Mouse (Mus musculus) hindbrain, embryonic 10.5 days (tissue): Measurements from ENCODE around the gene Mblac2. TPM values are rescaled to one million over a fixed set of nuclear protein-coding genes. Genes with fewer than 3 reads are reported as not detected.

Source experiments
- DNase-seq: peaks from one replicate; pipeline ENCODE4 v3.0.0-alpha.2; 2017; ENCODE audit warnings: low spot score
- H3K27ac ChIP-seq: fragments of 300-500 bp; sonication (generic); 2 replicates; pipeline ENCODE4 v1.5.1; 2016; ENCODE audit warnings: mild to moderate bottlenecking, moderate library complexity
- H3K27me3 ChIP-seq: fragments of 300-500 bp; sonication (generic); 2 replicates; pipeline ENCODE4 v1.6.1; 2016; ENCODE audit warnings: mild to moderate bottlenecking; ENCODE audit not compliant: poor library complexity, insufficient read depth, severe bottlenecking
- H3K36me3 ChIP-seq: fragments of 300-500 bp; sonication (generic); 2 replicates; pipeline ENCODE4 v1.6.1; 2016; ENCODE audit warnings: mild to moderate bottlenecking, moderate library complexity
- H3K4me1 ChIP-seq: fragments of 300-500 bp; sonication (generic); replicated peaks from 2 replicates; pipeline ENCODE4 v1.6.1; 2016; ENCODE audit warnings: mild to moderate bottlenecking
- H3K4me3 ChIP-seq: fragments of 300-500 bp; sonication (generic); 2 replicates; pipeline ENCODE4 v1.5.1; 2016; ENCODE audit warnings: mild to moderate bottlenecking, moderate library complexity
- H3K9me3 ChIP-seq: fragments of 300-500 bp; sonication (generic); 2 replicates; pipeline ENCODE4 v1.6.1; 2016; ENCODE audit warnings: mild to moderate bottlenecking, moderate library complexity
- WGBS: fragments of 180-500 bp; shearing (Covaris S2); methylation state at CpG from one replicate; pipeline ENCODE4 v1.1.7; 2016; 5-methylcytosine and 5-hydroxymethylcytosine counted together
- polyA plus RNA-seq: library from polyadenylated mRNA; unstranded; fragments of >200 nt; fragmentation: Nextera tagmentation; extraction: Ambion mirVana; gene quantifications from 2 replicates; pipeline ENCODE4 v1.2.1, GENCODE M21; 2016

The Mblac2 gene
- 4.9 and 5.9 TPM in 2 replicates for polyA plus RNA-seq

- peak; percentile 95 for DNase-seq
- Histone ChIP-seq H3K27me3 (0 out of 2 replicates have a peak, but pooled peaks cover 6% of the 10 kb centered on the region), H3K4me3 (peak within 1 kb of the TSS; percentile 80), H3K9me3 (no peaks in the 10 kb centered on the region), H3K36me3 (no peaks in the 10 kb centered on the region), H3K27ac (peak within 1 kb of the TSS; percentile 86), H3K4me1 (peaks cover 32% of the 10 kb centered on the region)
- under 1% methylated on average over 61 of the region's 61 CpGs for WGBS
These were observed at the start of gene Mblac2, which contains the start of gene Polr3g for GRCm38 (mm10) chr13:81710775-81711545. Gene Mblac2 (plus strand): TSS chr13:81711341. Gene Polr3g (minus strand): TSS chr13:81711013.

GRCm38 (mm10) chr13:81663566-81664330 is 47.4 kb upstream of the Mblac2 start:
- no peak overlapping the region for H3K27ac ChIP-seq
- no peaks in the 10 kb centered on the region for H3K27me3 ChIP-seq
- peaks cover 6% of the 10 kb centered on the region for H3K4me1 ChIP-seq
- no peak for DNase-seq
- H3K9me3 ChIP-seq: no peaks in the 10 kb centered on the region
- 88% methylated on average over 12 of the region's 12 CpGs for WGBS
- H3K36me3 ChIP-seq: peaks cover 73% of the 10 kb centered on the region
- H3K4me3 ChIP-seq: no peak overlapping the region

- no peak overlapping the region for H3K27ac ChIP-seq
- peaks cover 79% of the 10 kb centered on the region for H3K36me3 ChIP-seq
- no peaks in the 10 kb centered on the region for H3K9me3 ChIP-seq
- no peak overlapping the region for H3K4me3 ChIP-seq
- 96% methylated on average over 5 of the region's 5 CpGs for WGBS
- H3K27me3 ChIP-seq: no peaks in the 10 kb centered on the region
- DNase-seq: no peak
- H3K4me1 ChIP-seq: 0 out of 2 replicates have a peak, but pooled peaks cover under 1% of the 10 kb centered on the region
These were observed 46.8 kb upstream of the Mblac2 start for GRCm38 (mm10) chr13:81664331-81664698.

- Histone ChIP-seq H3K27me3 (no peaks in the 10 kb centered on the region), H3K9me3 (no peaks in the 10 kb centered on the region), H3K4me1 (no peaks in the 10 kb centered on the region), H3K4me3 (no peak overlapping the region), H3K36me3 (peaks cover 77% of the 10 kb centered on the region), H3K27ac (no peak overlapping the region)
- no peak for DNase-seq
- WGBS: 91% methylated on average over 5 of the region's 5 CpGs
These were observed 43.4 kb upstream of the Mblac2 start for GRCm38 (mm10) chr13:81667713-81668112.

GRCm38 (mm10) chr13:81675333-81675732 is 35.8 kb upstream of the Mblac2 start:
- H3K27me3 ChIP-seq: no peaks in the 10 kb centered on the region
- no peak overlapping the region for H3K27ac ChIP-seq
- 90% methylated on average over 8 of the region's 8 CpGs for WGBS
- H3K9me3 ChIP-seq: no peaks in the 10 kb centered on the region
- H3K4me3 ChIP-seq: no peak overlapping the region
- peaks cover 57% of the 10 kb centered on the region for H3K36me3 ChIP-seq
- no peak for DNase-seq
- no peaks in the 10 kb centered on the region for H3K4me1 ChIP-seq

- no peak for DNase-seq
- Histone ChIP-seq H3K27ac (no peak overlapping the region), H3K9me3 (no peaks in the 10 kb centered on the region), H3K4me1 (no peaks in the 10 kb centered on the region), H3K36me3 (peaks cover 26% of the 10 kb centered on the region), H3K27me3 (no peaks in the 10 kb centered on the region), H3K4me3 (no peak overlapping the region)
- WGBS: 95% methylated on average over 3 of the region's 3 CpGs
These were observed 28.0 kb upstream of the Mblac2 start for GRCm38 (mm10) chr13:81683107-81683506.

- WGBS: 89% methylated on average over 5 of the region's 5 CpGs
- Histone ChIP-seq H3K27ac (no peak overlapping the region), H3K27me3 (no peaks in the 10 kb centered on the region), H3K36me3 (peaks cover 31% of the 10 kb centered on the region), H3K4me3 (no peak overlapping the region), H3K9me3 (no peaks in the 10 kb centered on the region), H3K4me1 (no peaks in the 10 kb centered on the region)
- no peak for DNase-seq
These were observed 26.9 kb upstream of the Mblac2 start for GRCm38 (mm10) chr13:81684258-81684657.

- 95% methylated on average over 3 of the region's 3 CpGs for WGBS
- Histone ChIP-seq H3K36me3 (peaks cover 36% of the 10 kb centered on the region), H3K27ac (no peak overlapping the region), H3K27me3 (no peaks in the 10 kb centered on the region), H3K4me3 (no peak overlapping the region), H3K9me3 (no peaks in the 10 kb centered on the region), H3K4me1 (no peaks in the 10 kb centered on the region)
- DNase-seq: no peak
These were observed 26.3 kb upstream of the Mblac2 start for GRCm38 (mm10) chr13:81684884-81685283.

- 89% methylated on average over 3 of the region's 3 CpGs for WGBS
- Histone ChIP-seq H3K9me3 (no peaks in the 10 kb centered on the region), H3K4me3 (no peak overlapping the region), H3K27ac (no peak overlapping the region), H3K27me3 (no peaks in the 10 kb centered on the region), H3K36me3 (peaks cover 30% of the 10 kb centered on the region), H3K4me1 (peaks cover 4% of the 10 kb centered on the region; the same call in 1 of the 2 replicates)
- no peak for DNase-seq
These were observed 21.6 kb upstream of the Mblac2 start for GRCm38 (mm10) chr13:81689587-81689986.

GRCm38 (mm10) chr13:81690477-81690876 is 20.7 kb upstream of the Mblac2 start:
- WGBS: 93% methylated on average over 10 of the region's 10 CpGs
- DNase-seq: no peak
- Histone ChIP-seq H3K36me3 (peaks cover 32% of the 10 kb centered on the region), H3K4me3 (no peak overlapping the region), H3K27me3 (no peaks in the 10 kb centered on the region), H3K9me3 (no peaks in the 10 kb centered on the region), H3K4me1 (peaks cover 4% of the 10 kb centered on the region; the same call in 1 of the 2 replicates), H3K27ac (no peak overlapping the region)

- DNase-seq: peak; percentile 27
- Histone ChIP-seq H3K4me3 (no peak overlapping the region), H3K27ac (peak overlapping the region; percentile 56)
These were observed 19.5 kb upstream of the Mblac2 start for GRCm38 (mm10) chr13:81691606-81692005.

GRCm38 (mm10) chr13:81694446-81694845 is 16.7 kb upstream of the Mblac2 start:
- 93% methylated on average over 12 of the region's 12 CpGs for WGBS
- Histone ChIP-seq H3K27me3 (no peaks in the 10 kb centered on the region), H3K4me1 (peaks cover 4% of the 10 kb centered on the region; the same call in 1 of the 2 replicates)

More at GRCm38 (mm10) chr13:81691606-81692005, 19.5 kb upstream of the Mblac2 start:
- 54% methylated on average over 9 of the region's 9 CpGs for WGBS
- Histone ChIP-seq H3K27me3 (no peaks in the 10 kb centered on the region), H3K36me3 (peaks cover 32% of the 10 kb centered on the region), H3K9me3 (no peaks in the 10 kb centered on the region), H3K4me1 (peaks cover 4% of the 10 kb centered on the region; the same call in 1 of the 2 replicates)

GRCm38 (mm10) chr13:81703148-81703547 is 8.0 kb upstream of the Mblac2 start:
- no peaks in the 10 kb centered on the region for H3K4me1 ChIP-seq
- no peak for DNase-seq
- WGBS: 73% methylated on average over 7 of the region's 7 CpGs
- no peak overlapping the region for H3K4me3 ChIP-seq
- no peaks in the 10 kb centered on the region for H3K27me3 ChIP-seq
- no peak overlapping the region for H3K27ac ChIP-seq
- no peaks in the 10 kb centered on the region for H3K9me3 ChIP-seq
- H3K36me3 ChIP-seq: peaks cover 8% of the 10 kb centered on the region

More at GRCm38 (mm10) chr13:81694446-81694845, 16.7 kb upstream of the Mblac2 start:
- no peak for DNase-seq
- Histone ChIP-seq H3K36me3 (peaks cover 30% of the 10 kb centered on the region), H3K9me3 (no peaks in the 10 kb centered on the region), H3K27ac (no peak overlapping the region), H3K4me3 (no peak overlapping the region)
